Comparison of ENCODE assay signal across 19 mouse cellular contexts in genomic region chr4:76405862-76406454, GRCm38 (mm10).
A peak's percentile ranks its signal among the peaks of the same experiment; 100 is the strongest.
DNase-seq lines count a peak whose midpoint lies in the region; ATAC-seq lines count a peak whose summit lies in the region.
"Had no signal": no experiment of that assay in that cellular context is flagged by ENCODE, and none has a peak within 500 bp of the region (broad histone marks: within the 10 kb centered on the region; RNA-seq: fewer than 3 reads in every experiment).

No protein-coding gene starts in this region.

- intact Hi-C loops in heart, postnatal 25 days (cut with DNase I), result no loop called here

- ATAC-seq in forebrain, embryonic 13.5 days, result peak; percentile 27; the same call in 1 of the 2 replicates
- 0 out of 2 replicates have a peak, but pooled peaks have one; percentile 40 for ATAC-seq in neural tube, embryonic 13.5 days (ENCODE audit: low read depth)
- ATAC-seq in megakaryocyte, adult 5-6 weeks (ENCODE audit: poor library complexity, severe bottlenecking), result no peak
- ATAC-seq in erythroblast, adult 5-6 weeks (replicated peaks; ENCODE audit: low FRiP score, poor library complexity, severe bottlenecking), result no peak

- no peaks in the 10 kb centered on the region for H3K27me3 ChIP-seq in forebrain, embryonic 13.5 days
- H3K27me3 ChIP-seq in neural tube, embryonic 13.5 days, result no peaks in the 10 kb centered on the region
- H3K27me3 ChIP-seq: limb, embryonic 12.5 days had no signal

- H3K4me3 ChIP-seq in forebrain, embryonic 13.5 days, result no peak overlapping the region
- H3K4me3 ChIP-seq in neural tube, embryonic 13.5 days, result no peak overlapping the region
- H3K4me3 ChIP-seq: erythroblast, embryonic 14.5 days; gastrocnemius, adult 2 months; limb, embryonic 12.5 days had no signal

- no peaks in the 10 kb centered on the region for H3K36me3 ChIP-seq in forebrain, embryonic 13.5 days (ENCODE audit: poor library complexity, severe bottlenecking)
- no peaks in the 10 kb centered on the region for H3K36me3 ChIP-seq in neural tube, embryonic 13.5 days
- H3K36me3 ChIP-seq: limb, embryonic 12.5 days had no signal

- peak; percentile 64 for DNase-seq in heart, adult 11 months
- no peak for DNase-seq in heart, postnatal 25 days (ENCODE audit: low spot score)
- peak; percentile 41 for DNase-seq in mesoderm, embryonic 11.5 days (ENCODE audit: low read depth, low spot score)
- DNase-seq in urinary bladder, postnatal 10 days (ENCODE audit: low spot score), result no peak
- DNase-seq: adrenal gland, postnatal 25 days; cerebellum, postnatal 36 days; gastrocnemius, adult 2 months; heart, postnatal 14 days; kidney, adult 11 months; kidney, postnatal 4 days; layer of hippocampus, postnatal 36 days; lung, postnatal 4 days; thymus, postnatal 4 days had no signal

- no peak overlapping the region for H3K4me2 ChIP-seq in forebrain, embryonic 13.5 days
- no peak overlapping the region for H3K4me2 ChIP-seq in neural tube, embryonic 13.5 days
- H3K4me2 ChIP-seq: limb, embryonic 12.5 days had no signal

- peaks cover 15% of the 10 kb centered on the region for H3K4me1 ChIP-seq in forebrain, embryonic 13.5 days
- peaks cover 27% of the 10 kb centered on the region for H3K4me1 ChIP-seq in neural tube, embryonic 13.5 days (replicated peaks)

- H3K9me3 ChIP-seq in forebrain, embryonic 13.5 days (replicated peaks), result no peaks in the 10 kb centered on the region
- H3K9me3 ChIP-seq in neural tube, embryonic 13.5 days, result no peaks in the 10 kb centered on the region
- H3K9me3 ChIP-seq: limb, embryonic 12.5 days had no signal

- H3K9ac ChIP-seq in forebrain, embryonic 13.5 days, result no peak overlapping the region
- H3K9ac ChIP-seq in neural tube, embryonic 13.5 days, result no peak overlapping the region
- H3K9ac ChIP-seq: limb, embryonic 12.5 days had no signal

- WGBS in forebrain, embryonic 13.5 days, result 7% methylated on average over 5 of the region's 5 CpGs
- 14% methylated on average over 5 of the region's 5 CpGs for WGBS in neural tube, embryonic 13.5 days

- H3K27ac ChIP-seq in forebrain, embryonic 13.5 days, result no peak overlapping the region
- H3K27ac ChIP-seq in neural tube, embryonic 13.5 days (replicated peaks), result peak overlapping the region; percentile 19; the same call in 1 of the 2 replicates
- H3K27ac ChIP-seq: gastrocnemius, adult 2 months; limb, embryonic 12.5 days had no signal

Comparison
In these comparisons a context has a peak if more than half of its experiments do, and no peak if none do; other contexts are left out.
1. DNase-seq: peak in heart, adult 11 months (single experiment) and mesoderm, embryonic 11.5 days (single experiment); none in heart, postnatal 25 days (single experiment) and urinary bladder, postnatal 10 days (single experiment).
2. ATAC-seq: peak in forebrain, embryonic 13.5 days (single experiment) and neural tube, embryonic 13.5 days (single experiment); none in megakaryocyte, adult 5-6 weeks (single experiment) and erythroblast, adult 5-6 weeks (single experiment).